Mouse (Mus musculus): Measurements from ENCODE around the gene Tnrc6c. TPM values are rescaled to one million over a fixed set of nuclear protein-coding genes. Genes with fewer than 3 reads are reported as not detected.

Gene Tnrc6c
- polyA plus RNA-seq, 1 experiment from 2014 or later, result 8.1 TPM

DNA sequence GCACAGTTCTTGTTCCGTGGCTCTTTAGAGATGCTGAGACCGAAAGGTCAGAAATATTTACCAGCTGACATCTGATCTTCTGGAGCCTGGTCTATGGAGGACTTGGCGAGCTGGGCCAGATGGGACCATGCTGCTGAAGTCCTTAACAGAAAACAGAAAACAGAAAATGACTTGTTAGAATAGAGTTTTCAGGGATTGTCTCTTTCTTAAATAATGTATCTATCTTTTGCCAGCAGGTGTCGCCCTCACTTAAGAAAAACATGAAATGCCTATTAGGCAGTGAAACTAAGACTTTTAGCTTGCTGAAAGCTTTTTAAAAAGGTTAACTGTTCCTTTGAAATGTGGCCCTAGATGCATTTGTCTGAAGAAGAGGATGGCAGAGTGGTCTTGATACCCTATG lies 55.2 kb downstream of the Tnrc6c start:
- no peaks in the 10 kb centered on the region for H3K9me3 ChIP-seq (replicated peaks; ENCODE audit: control insufficient read depth, low read length)
- no peak overlapping the region for H3K4me2 ChIP-seq
- H3K4me3 ChIP-seq (ENCODE audit: low read depth, low read length), result no peak overlapping the region
- no peaks in the 10 kb centered on the region for H3K27me3 ChIP-seq (ENCODE audit: control insufficient read depth, insufficient read depth, low read length)
- no peak overlapping the region for H3K9ac ChIP-seq (ENCODE audit: low read depth, low read length)
- H3K27ac ChIP-seq (ENCODE audit: low read depth, low read length), result no peak overlapping the region
- H3K4me1 ChIP-seq (ENCODE audit: control insufficient read depth, insufficient read depth, low read length), result peaks cover 15% of the 10 kb centered on the region
- peaks cover 3% of the 10 kb centered on the region; the same call in 1 of the 2 replicates for H3K36me3 ChIP-seq (ENCODE audit: control insufficient read depth, insufficient read depth, low read length)
- ATAC-seq (replicated peaks; ENCODE audit: insufficient number of reproducible peaks, low FRiP score, low TSS enrichment), result no peak
- WGBS (ENCODE audit: insufficient replicate concordance), result 62% methylated on average over 4 of the region's 4 CpGs

DNA sequence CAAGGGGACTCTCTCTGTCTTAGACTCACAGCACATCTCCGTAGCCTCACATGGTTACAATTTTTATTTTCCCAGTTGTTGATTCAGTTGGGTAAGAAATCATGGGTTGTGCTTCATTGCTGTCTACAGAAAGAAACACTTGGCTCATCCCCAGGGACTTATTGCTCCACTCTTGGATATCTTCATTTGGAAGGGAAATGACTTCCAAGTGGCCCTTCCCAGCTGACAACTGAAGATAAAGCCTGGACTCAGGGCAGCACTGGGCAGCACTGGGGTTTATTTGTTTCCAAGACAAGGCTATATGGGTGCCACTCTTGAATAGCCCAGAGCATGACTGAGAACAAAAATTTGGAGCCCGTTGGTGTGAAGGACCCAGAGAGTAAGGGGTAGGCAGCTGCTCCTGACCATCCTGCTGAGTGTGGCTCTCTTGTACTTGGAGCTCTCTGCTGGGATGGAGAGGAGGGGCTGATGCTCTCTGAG lies 56.8 kb downstream of the Tnrc6c start:
- Histone ChIP-seq H3K9me3 (replicated peaks; ENCODE audit: control insufficient read depth, low read length) (no peaks in the 10 kb centered on the region), H3K27me3 (ENCODE audit: control insufficient read depth, insufficient read depth, low read length) (no peaks in the 10 kb centered on the region), H3K4me2 (no peak overlapping the region), H3K27ac (ENCODE audit: low read depth, low read length) (no peak overlapping the region), H3K9ac (ENCODE audit: low read depth, low read length) (no peak overlapping the region), H3K4me1 (ENCODE audit: control insufficient read depth, insufficient read depth, low read length) (peaks cover 20% of the 10 kb centered on the region), H3K4me3 (ENCODE audit: low read depth, low read length) (no peak overlapping the region), H3K36me3 (ENCODE audit: control insufficient read depth, insufficient read depth, low read length) (peaks cover 6% of the 10 kb centered on the region)
- 80% methylated on average over 2 of the region's 2 CpGs for WGBS (ENCODE audit: insufficient replicate concordance)
- no peak for ATAC-seq (replicated peaks; ENCODE audit: insufficient number of reproducible peaks, low FRiP score, low TSS enrichment)

DNA sequence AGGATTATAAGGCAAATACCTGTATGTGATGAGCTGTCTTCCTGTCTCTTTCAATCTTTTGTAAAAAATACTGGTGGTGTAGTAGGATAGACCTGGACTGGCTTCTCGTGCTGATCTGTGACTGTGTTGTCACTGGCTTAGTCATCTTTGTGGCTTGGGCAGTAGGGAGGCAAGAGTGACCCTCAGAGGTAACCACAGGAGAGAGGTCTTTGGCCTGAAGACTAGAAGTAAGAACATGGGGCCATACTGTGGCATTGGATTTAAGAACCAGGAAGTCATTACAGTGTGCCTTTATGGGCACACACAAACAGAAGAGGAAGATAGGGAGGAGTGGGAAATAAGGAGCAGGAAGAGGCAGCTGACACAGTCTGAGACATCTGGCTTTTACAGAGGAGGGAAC lies 58.0 kb downstream of the Tnrc6c start:
- Histone ChIP-seq H3K9ac (ENCODE audit: low read depth, low read length) (no peak overlapping the region), H3K4me2 (no peak overlapping the region), H3K9me3 (replicated peaks; ENCODE audit: control insufficient read depth, low read length) (no peaks in the 10 kb centered on the region), H3K36me3 (ENCODE audit: control insufficient read depth, insufficient read depth, low read length) (peaks cover 10% of the 10 kb centered on the region), H3K27me3 (ENCODE audit: control insufficient read depth, insufficient read depth, low read length) (no peaks in the 10 kb centered on the region), H3K27ac (ENCODE audit: low read depth, low read length) (no peak overlapping the region), H3K4me1 (ENCODE audit: control insufficient read depth, insufficient read depth, low read length) (peaks cover 15% of the 10 kb centered on the region), H3K4me3 (ENCODE audit: low read depth, low read length) (no peak overlapping the region)
- ATAC-seq (replicated peaks; ENCODE audit: insufficient number of reproducible peaks, low FRiP score, low TSS enrichment), result no peak
- 87% methylated on average over 1 of the region's 1 CpGs for WGBS (ENCODE audit: insufficient replicate concordance)

DNA sequence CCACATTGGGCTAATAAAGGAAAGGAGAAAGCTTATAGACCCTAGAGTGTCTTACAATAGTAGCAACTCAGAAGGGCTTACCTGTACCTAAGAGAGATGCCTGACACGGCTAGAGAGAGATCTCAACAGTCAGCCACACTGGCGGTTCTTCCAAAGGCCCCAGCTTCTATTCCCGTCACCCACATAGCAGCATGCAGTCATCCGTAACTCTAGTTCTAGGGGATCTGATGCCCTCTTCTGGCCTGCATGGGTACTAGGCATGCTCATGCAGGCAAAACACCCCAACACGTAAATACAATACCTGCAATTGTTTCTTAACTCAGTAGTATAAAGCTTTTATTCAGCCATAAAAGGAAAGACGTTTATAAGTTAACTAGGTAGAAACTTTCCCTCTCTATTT lies 59.3 kb downstream of the Tnrc6c start:
- Histone ChIP-seq H3K9me3 (replicated peaks; ENCODE audit: control insufficient read depth, low read length) (no peaks in the 10 kb centered on the region), H3K27ac (ENCODE audit: low read depth, low read length) (no peak overlapping the region), H3K4me1 (ENCODE audit: control insufficient read depth, insufficient read depth, low read length) (peaks cover 5% of the 10 kb centered on the region; the same call in 1 of the 2 replicates), H3K36me3 (ENCODE audit: control insufficient read depth, insufficient read depth, low read length) (peaks cover 12% of the 10 kb centered on the region), H3K4me3 (ENCODE audit: low read depth, low read length) (no peak overlapping the region), H3K27me3 (ENCODE audit: control insufficient read depth, insufficient read depth, low read length) (no peaks in the 10 kb centered on the region), H3K4me2 (no peak overlapping the region), H3K9ac (ENCODE audit: low read depth, low read length) (no peak overlapping the region)
- 89% methylated on average over 6 of the region's 6 CpGs for WGBS (ENCODE audit: insufficient replicate concordance)
- no peak for ATAC-seq (replicated peaks; ENCODE audit: insufficient number of reproducible peaks, low FRiP score, low TSS enrichment)

DNA sequence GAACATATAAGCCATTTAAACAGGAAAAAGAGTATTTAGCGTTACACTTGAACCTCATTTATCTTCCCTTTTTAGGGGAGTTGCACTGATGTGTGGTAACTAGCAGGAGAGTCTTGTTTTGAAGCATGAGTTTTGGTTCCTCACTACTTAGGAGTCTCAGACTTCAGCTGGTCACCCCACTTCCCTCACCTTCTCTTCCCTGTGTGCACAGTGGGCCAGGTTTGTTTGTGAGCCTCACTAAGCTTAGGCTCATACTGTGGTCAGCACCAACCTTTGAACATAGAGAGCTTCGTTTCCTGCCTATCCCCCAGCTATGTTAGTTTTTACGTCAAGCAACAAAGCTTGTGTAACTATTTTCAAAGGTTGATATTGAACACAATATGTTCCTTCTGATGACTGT lies 64.7 kb downstream of the Tnrc6c start:
- Histone ChIP-seq H3K27ac (ENCODE audit: low read depth, low read length) (no peak overlapping the region), H3K36me3 (ENCODE audit: control insufficient read depth, insufficient read depth, low read length) (peaks cover 33% of the 10 kb centered on the region)
- WGBS (ENCODE audit: insufficient replicate concordance), result 89% methylated on average over 3 of the region's 3 CpGs

DNA sequence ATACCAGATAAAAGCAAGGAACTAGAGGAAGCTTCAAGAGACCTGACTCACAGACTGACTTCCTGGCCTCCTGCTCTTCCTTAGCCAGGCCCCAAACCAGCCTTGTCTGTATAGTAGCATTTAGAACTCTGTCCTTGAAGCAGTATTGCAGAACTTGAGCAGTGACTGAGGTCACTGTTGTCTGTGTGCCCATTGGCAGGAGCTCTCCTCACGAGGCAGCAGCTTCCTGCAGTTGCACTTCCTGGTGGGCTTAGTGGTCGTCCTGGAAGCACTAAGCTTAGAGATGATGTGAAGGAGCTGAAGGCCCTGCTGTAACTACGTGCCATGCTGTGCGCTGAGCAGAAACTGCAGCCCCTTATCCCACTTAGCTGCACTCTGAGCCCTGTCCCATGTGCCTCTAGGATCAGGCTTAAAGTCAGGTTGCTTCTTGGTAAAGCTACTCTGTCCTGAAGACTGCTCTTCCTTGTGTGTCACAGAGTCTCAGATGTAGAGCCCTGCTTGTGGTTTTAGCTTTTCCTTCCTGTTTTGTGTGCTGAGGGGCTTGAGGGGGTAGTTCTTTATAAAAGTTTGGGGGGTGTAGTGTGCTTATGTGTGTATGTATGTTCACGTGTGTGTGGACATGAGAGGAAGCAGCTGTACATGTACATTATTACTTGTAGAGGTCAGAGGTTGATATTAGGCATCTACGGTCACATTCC lies 70.7 kb downstream of the Tnrc6c start:
- WGBS (ENCODE audit: insufficient replicate concordance), result 73% methylated on average over 6 of the region's 6 CpGs
- Histone ChIP-seq H3K4me2 (no peak overlapping the region), H3K4me1 (ENCODE audit: control insufficient read depth, insufficient read depth, low read length) (peaks cover 12% of the 10 kb centered on the region), H3K4me3 (ENCODE audit: low read depth, low read length) (no peak overlapping the region), H3K9ac (ENCODE audit: low read depth, low read length) (no peak overlapping the region), H3K27ac (ENCODE audit: low read depth, low read length) (no peak overlapping the region), H3K9me3 (replicated peaks; ENCODE audit: control insufficient read depth, low read length) (no peaks in the 10 kb centered on the region), H3K36me3 (ENCODE audit: control insufficient read depth, insufficient read depth, low read length) (peaks cover 17% of the 10 kb centered on the region), H3K27me3 (ENCODE audit: control insufficient read depth, insufficient read depth, low read length) (no peaks in the 10 kb centered on the region)
- ATAC-seq (replicated peaks; ENCODE audit: insufficient number of reproducible peaks, low FRiP score, low TSS enrichment), result no peak

More for the DNA sequence above, 64.7 kb downstream of the Tnrc6c start:
- 0 out of 2 replicates have a peak, but pooled peaks cover 7% of the 10 kb centered on the region for H3K4me1 ChIP-seq (ENCODE audit: control insufficient read depth, insufficient read depth, low read length)
- no peak overlapping the region for H3K4me2 ChIP-seq
- ATAC-seq (replicated peaks; ENCODE audit: insufficient number of reproducible peaks, low FRiP score, low TSS enrichment), result no peak
- H3K4me3 ChIP-seq (ENCODE audit: low read depth, low read length), result no peak overlapping the region
- no peaks in the 10 kb centered on the region for H3K9me3 ChIP-seq (replicated peaks; ENCODE audit: control insufficient read depth, low read length)
- no peak overlapping the region for H3K9ac ChIP-seq (ENCODE audit: low read depth, low read length)
- H3K27me3 ChIP-seq (ENCODE audit: control insufficient read depth, insufficient read depth, low read length), result no peaks in the 10 kb centered on the region

DNA sequence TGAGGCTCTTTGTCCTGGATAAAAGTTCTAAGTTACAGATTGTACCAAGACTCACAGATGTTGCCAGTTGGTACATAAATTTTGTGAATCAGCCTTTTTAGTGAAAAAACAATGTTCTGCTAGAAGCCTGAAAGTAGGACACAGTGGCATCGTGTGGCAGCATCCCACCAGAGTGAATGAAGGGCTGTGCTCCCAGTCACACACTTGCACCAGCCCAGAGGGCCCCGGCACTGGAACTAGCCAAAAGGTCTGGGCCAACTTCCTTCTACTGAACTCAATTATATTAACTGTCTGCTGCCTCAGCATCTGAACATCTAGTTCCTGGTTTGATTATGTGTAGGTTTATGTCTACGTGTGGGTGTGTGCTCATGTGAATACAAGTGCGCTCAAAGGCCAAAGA lies 72.9 kb downstream of the Tnrc6c start:
- ATAC-seq (replicated peaks; ENCODE audit: insufficient number of reproducible peaks, low FRiP score, low TSS enrichment), result no peak
- no peak overlapping the region for H3K4me3 ChIP-seq (ENCODE audit: low read depth, low read length)
- no peak overlapping the region for H3K4me2 ChIP-seq
- WGBS (ENCODE audit: insufficient replicate concordance), result 90% methylated on average over 4 of the region's 4 CpGs
- H3K4me1 ChIP-seq (ENCODE audit: control insufficient read depth, insufficient read depth, low read length), result peaks cover 24% of the 10 kb centered on the region
- H3K27me3 ChIP-seq (ENCODE audit: control insufficient read depth, insufficient read depth, low read length), result no peaks in the 10 kb centered on the region
- H3K9me3 ChIP-seq (replicated peaks; ENCODE audit: control insufficient read depth, low read length), result no peaks in the 10 kb centered on the region
- peaks cover 3% of the 10 kb centered on the region; the same call in 1 of the 2 replicates for H3K36me3 ChIP-seq (ENCODE audit: control insufficient read depth, insufficient read depth, low read length)
- no peak overlapping the region for H3K9ac ChIP-seq (ENCODE audit: low read depth, low read length)
- no peak overlapping the region for H3K27ac ChIP-seq (ENCODE audit: low read depth, low read length)

DNA sequence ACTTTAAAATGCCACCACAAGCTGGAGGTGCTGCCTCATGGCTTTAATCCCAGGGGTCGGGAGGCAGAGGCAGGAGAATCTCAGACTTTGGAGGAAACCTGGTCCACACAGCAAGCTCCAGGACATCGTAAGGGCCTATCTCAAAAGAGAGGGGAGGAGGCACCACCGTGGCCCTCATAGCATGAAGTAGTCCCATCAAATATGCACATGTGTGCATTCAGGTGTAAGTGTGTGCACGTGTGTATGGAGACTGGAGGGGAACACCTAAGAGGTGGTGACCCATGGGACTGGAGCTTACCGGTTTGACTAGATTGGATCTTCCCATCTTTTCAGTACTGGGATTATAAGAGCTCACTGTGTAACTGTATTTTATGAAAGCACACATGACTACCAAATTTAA lies 74.2 kb downstream of the Tnrc6c start:
- Histone ChIP-seq H3K36me3 (ENCODE audit: control insufficient read depth, insufficient read depth, low read length) (no peaks in the 10 kb centered on the region), H3K9ac (ENCODE audit: low read depth, low read length) (no peak overlapping the region), H3K27me3 (ENCODE audit: control insufficient read depth, insufficient read depth, low read length) (no peaks in the 10 kb centered on the region), H3K27ac (ENCODE audit: low read depth, low read length) (no peak overlapping the region), H3K9me3 (replicated peaks; ENCODE audit: control insufficient read depth, low read length) (no peaks in the 10 kb centered on the region), H3K4me3 (ENCODE audit: low read depth, low read length) (no peak overlapping the region), H3K4me2 (no peak overlapping the region), H3K4me1 (ENCODE audit: control insufficient read depth, insufficient read depth, low read length) (peaks cover 24% of the 10 kb centered on the region)
- WGBS (ENCODE audit: insufficient replicate concordance), result 88% methylated on average over 5 of the region's 5 CpGs
- ATAC-seq (replicated peaks; ENCODE audit: insufficient number of reproducible peaks, low FRiP score, low TSS enrichment), result no peak

DNA sequence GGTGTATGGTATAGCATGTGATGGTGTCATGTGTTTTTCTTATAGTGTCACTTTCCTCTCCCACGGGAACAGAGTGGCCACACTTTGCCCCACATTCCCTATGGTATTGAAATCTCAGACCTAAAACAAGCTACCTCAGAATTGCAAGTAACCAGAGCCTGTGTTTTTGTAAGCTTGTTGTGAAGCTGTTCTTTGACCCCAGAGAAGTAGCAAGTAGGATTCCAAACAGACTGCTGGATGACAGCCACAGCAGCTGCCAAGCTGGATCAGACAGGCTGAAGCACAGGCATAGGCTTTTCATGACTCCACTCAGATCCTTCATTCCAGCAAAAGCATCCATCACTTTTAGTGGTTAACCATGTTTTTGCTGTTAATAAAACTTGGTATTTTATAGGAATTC lies 74.8 kb downstream of the Tnrc6c start:
- WGBS (ENCODE audit: insufficient replicate concordance), result 67% methylated on average over 1 of the region's 1 CpGs
- Histone ChIP-seq H3K27ac (ENCODE audit: low read depth, low read length) (no peak overlapping the region), H3K9ac (ENCODE audit: low read depth, low read length) (no peak overlapping the region), H3K27me3 (ENCODE audit: control insufficient read depth, insufficient read depth, low read length) (no peaks in the 10 kb centered on the region), H3K4me1 (ENCODE audit: control insufficient read depth, insufficient read depth, low read length) (peaks cover 23% of the 10 kb centered on the region), H3K9me3 (replicated peaks; ENCODE audit: control insufficient read depth, low read length) (no peaks in the 10 kb centered on the region), H3K4me3 (ENCODE audit: low read depth, low read length) (no peak overlapping the region), H3K36me3 (ENCODE audit: control insufficient read depth, insufficient read depth, low read length) (no peaks in the 10 kb centered on the region), H3K4me2 (no peak overlapping the region)
- no peak for ATAC-seq (replicated peaks; ENCODE audit: insufficient number of reproducible peaks, low FRiP score, low TSS enrichment)

Measured in heart, embryonic 11.5 days (tissue).